Mouse (Mus musculus) liver, embryonic 14.5 days (tissue): ENCODE data around the gene Ube2s. TPM values are rescaled to one million over a fixed set of nuclear protein-coding genes. Genes with fewer than 3 reads are reported as not detected.
"Not testable (repeated sequence)": the region's sequence is repeated elsewhere in the genome, so short reads cannot be mapped to it uniquely, and the experiment has no call there.

Experiments used
- ATAC-seq: fragments of 200-750 bp; cut with Nextera tagmentation; 2 replicates; pipeline ENCODE4 v1.8.0; 2017; ENCODE audit warnings: moderate number of reproducible peaks, mild to moderate bottlenecking, moderate library complexity; ENCODE audit not compliant: insufficient read depth
- DNase-seq, 3 experiments: peaks; one replicate each; pipeline ENCODE4 v3.0.0-alpha.2; 2012 to 2013; ENCODE audit warnings: low read depth in 3 of 3, low spot score in 3 of 3
- H3K27ac ChIP-seq: fragments of 300-500 bp; sonication (generic); 2 replicates; pipeline ENCODE4 v1.5.1; 2014; ENCODE audit warnings: moderate library complexity, mild to moderate bottlenecking, control low read depth, inconsistent platforms
- H3K27me3 ChIP-seq: fragments of 300-500 bp; sonication (generic); 2 replicates; pipeline ENCODE4 v1.6.1; 2014; ENCODE audit warnings: mild to moderate bottlenecking, low read length, moderate library complexity; ENCODE audit not compliant: control insufficient read depth, insufficient read depth
- H3K36me3 ChIP-seq: fragments of 300-500 bp; sonication (generic); replicated peaks from 2 replicates; pipeline ENCODE4 v1.6.1; 2014; ENCODE audit warnings: low read depth; ENCODE audit not compliant: control insufficient read depth, insufficient read depth
- H3K4me1 ChIP-seq, 2 experiments: fragments of 200-500 bp in 1 of 2; fragments of 300-500 bp in 1 of 2; sonication (generic) in 1 of 2; replicated peaks; 2 replicates each; pipeline ENCODE4 v1.6.1; 2012 to 2014; ENCODE audit warnings: antibody characterized with exemption in 1 of 2, inconsistent platforms in 1 of 2, low read length in 1 of 2; ENCODE audit not compliant: control insufficient read depth in 2 of 2, insufficient read depth in 2 of 2
- H3K4me2 ChIP-seq: fragments of 300-500 bp; sonication (generic); 2 replicates; pipeline ENCODE4 v1.6.1; 2014; ENCODE audit warnings: low read depth, mild to moderate bottlenecking, control low read depth, moderate library complexity
- H3K4me3 ChIP-seq, 2 experiments: fragments of 200-500 bp in 1 of 2; fragments of 300-500 bp in 1 of 2; sonication (generic) in 1 of 2; 2 replicates each; pipeline ENCODE4 v1.5.1; 2012 to 2014; ENCODE audit warnings: low read depth in 2 of 2, low read length in 2 of 2, mild to moderate bottlenecking in 2 of 2, control low read depth in 1 of 2, inconsistent platforms in 1 of 2, moderate library complexity in 1 of 2; ENCODE audit not compliant: insufficient read depth in 1 of 2
- H3K9ac ChIP-seq: fragments of 300-500 bp; sonication (generic); replicated peaks from 2 replicates; pipeline ENCODE4 v1.6.1; 2014; ENCODE audit warnings: mild to moderate bottlenecking, control low read depth, moderate library complexity
- H3K9me3 ChIP-seq: fragments of 300-500 bp; sonication (generic); 2 replicates; pipeline ENCODE4 v1.6.1; 2016; ENCODE audit warnings: low read length, mixed read lengths; ENCODE audit not compliant: control insufficient read depth
- CTCF ChIP-seq: IDR thresholded peaks from 2 replicates; pipeline ENCODE4 v1.5.1; 2016; ENCODE audit warnings: antibody characterized with exemption, low read depth, control low read depth
- EP300 ChIP-seq: IDR thresholded peaks from 2 replicates; pipeline ENCODE4 v1.6.1; 2016; ENCODE audit warnings: antibody characterized with exemption, low read depth
- WGBS: fragments of 180-500 bp; shearing (Covaris S2); extraction: QIAGEN DNeasy Blood & Tissue Kit; methylation state at CpG from one replicate; pipeline ENCODE4 v1.1.7; 2014; ENCODE audit not compliant: insufficient replicate concordance; 5-methylcytosine and 5-hydroxymethylcytosine counted together
- polyA plus RNA-seq, 2 experiments: library from polyadenylated mRNA; depleted of rRNA in 1 of 2; stranded (reverse) in 1 of 2; unstranded in 1 of 2; fragments of >200 nt; fragmentation: Nextera tagmentation in 1 of 2; extraction: Ambion mirVana in 1 of 2; gene quantifications; 2 replicates each; pipeline versions ENCODE4 v1.2.1 to v1.2.3; 2012 to 2014

The Ube2s gene
- polyA plus RNA-seq, 2 experiments, result 265 to 295 TPM

DNA sequence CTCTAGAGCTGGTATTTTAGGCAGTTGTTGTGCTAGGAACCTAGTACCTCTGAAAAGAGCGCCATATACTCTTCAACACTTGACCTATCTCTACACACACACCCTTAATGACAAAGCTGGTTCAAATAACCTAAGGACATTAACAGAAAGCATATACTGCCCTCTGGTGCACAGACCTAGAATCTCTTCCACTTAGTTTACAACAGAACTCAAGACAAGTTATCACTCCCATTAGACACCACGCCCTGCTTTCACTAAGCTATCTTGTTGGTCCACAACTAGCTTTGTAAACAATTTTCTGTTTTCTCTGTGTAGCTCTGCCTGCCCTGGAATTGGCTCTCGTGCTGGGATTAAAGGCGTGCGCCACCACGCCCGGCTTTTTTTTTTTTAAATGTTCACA lies 5.7 kb downstream of the Ube2s start:
- Histone ChIP-seq H3K4me2 (peak overlapping the region; percentile 41), H3K9ac (no peak overlapping the region), H3K27me3 (no peaks in the 10 kb centered on the region), H3K27ac (peak overlapping the region; percentile 81), H3K4me3 (no peak overlapping the region), H3K4me1 (peaks cover 33% of the 10 kb centered on the region in 2 experiments), H3K9me3 (no peaks in the 10 kb centered on the region), H3K36me3 (peaks cover 69% of the 10 kb centered on the region)
- 32% methylated on average over 7 of the region's 7 CpGs for WGBS
- peak; percentile 72 for TF ChIP-seq CTCF
- TF ChIP-seq EP300, result peak; percentile 54; the same call in 1 of the 2 replicates
- DNase-seq (peak; percentile 76 to 89 (median 84)), ATAC-seq (peak; percentile 81)

DNA sequence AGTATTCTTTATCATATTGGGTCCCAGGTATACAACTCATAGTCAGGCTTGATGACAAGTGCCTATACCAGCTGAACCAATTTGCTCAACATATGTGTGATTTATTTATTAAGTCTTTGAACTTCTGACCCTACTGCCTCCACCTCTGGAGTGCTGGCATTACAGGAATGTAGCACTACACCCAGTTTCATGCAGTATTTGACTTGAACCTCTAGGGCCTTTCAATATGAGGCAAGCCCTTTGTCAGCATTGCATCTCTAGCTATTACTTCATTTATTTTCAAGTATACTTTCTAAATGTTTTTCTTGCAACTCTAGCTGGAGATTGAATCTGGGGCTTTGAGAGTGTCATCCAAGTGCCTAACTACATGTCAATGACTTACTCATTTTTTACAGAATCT lies 10.1 kb downstream of the Ube2s start:
- H3K9ac ChIP-seq, result no peak overlapping the region
- DNase-seq (no peak), ATAC-seq (no peak)
- no peak overlapping the region for H3K4me2 ChIP-seq
- no peak overlapping the region for H3K4me3 ChIP-seq
- H3K27ac ChIP-seq, result no peak overlapping the region
- no peak for TF ChIP-seq EP300
- TF ChIP-seq CTCF, result no peak
- H3K36me3 ChIP-seq, result peaks cover 35% of the 10 kb centered on the region
- no peaks in the 10 kb centered on the region for H3K27me3 ChIP-seq
- H3K4me1 ChIP-seq, result peaks cover 8% of the 10 kb centered on the region in 2 experiments
- H3K9me3 ChIP-seq, result no peaks in the 10 kb centered on the region

DNA sequence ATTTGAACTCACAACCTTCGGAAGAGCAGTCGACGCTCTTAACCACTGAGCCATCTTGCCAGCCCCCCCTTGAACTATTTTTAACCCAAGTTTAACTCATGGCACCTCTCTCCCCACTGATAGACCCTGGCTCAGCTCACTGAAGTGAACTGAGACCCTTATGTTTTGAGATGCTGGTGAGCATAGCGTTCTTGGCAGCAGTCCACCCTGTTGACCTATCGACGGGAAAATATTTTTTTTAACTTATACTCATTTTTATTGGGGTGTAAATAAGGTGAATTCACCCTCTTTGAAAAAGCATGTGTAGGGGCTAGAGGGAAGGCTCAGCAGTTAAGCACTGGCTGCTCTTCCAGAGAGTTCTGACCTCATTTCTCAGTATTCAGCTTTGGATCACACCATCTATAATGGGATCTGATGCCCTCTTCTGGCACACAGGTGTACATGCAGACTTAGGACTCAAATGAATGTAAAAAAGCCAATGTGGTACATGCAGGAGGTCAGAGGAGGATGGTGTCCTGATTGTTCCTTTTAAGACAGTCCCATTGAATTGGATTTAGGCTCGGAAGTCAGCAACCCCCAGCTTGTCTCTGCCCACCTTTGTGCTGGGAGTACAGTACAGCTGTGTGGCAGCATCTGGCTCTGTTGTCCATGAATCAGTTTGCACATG lies 16.5 kb downstream of the Ube2s start:
- WGBS, result 61% methylated on average over 7 of the region's 7 CpGs
- no peak overlapping the region for H3K9ac ChIP-seq
- TF ChIP-seq CTCF, result peak; percentile 79
- TF ChIP-seq EP300, result no peak
- DNase-seq (no peak), ATAC-seq (no peak)
- H3K36me3 ChIP-seq, result peaks cover 40% of the 10 kb centered on the region
- H3K9me3 ChIP-seq, result no peaks in the 10 kb centered on the region
- no peak overlapping the region for H3K4me2 ChIP-seq
- H3K27ac ChIP-seq, result no peak overlapping the region
- peaks cover 3 to 13% of the 10 kb centered on the region in 2 experiments; a peak in 3 of 4 replicates for H3K4me1 ChIP-seq
- no peaks in the 10 kb centered on the region for H3K27me3 ChIP-seq
- H3K4me3 ChIP-seq, result no peak overlapping the region

DNA sequence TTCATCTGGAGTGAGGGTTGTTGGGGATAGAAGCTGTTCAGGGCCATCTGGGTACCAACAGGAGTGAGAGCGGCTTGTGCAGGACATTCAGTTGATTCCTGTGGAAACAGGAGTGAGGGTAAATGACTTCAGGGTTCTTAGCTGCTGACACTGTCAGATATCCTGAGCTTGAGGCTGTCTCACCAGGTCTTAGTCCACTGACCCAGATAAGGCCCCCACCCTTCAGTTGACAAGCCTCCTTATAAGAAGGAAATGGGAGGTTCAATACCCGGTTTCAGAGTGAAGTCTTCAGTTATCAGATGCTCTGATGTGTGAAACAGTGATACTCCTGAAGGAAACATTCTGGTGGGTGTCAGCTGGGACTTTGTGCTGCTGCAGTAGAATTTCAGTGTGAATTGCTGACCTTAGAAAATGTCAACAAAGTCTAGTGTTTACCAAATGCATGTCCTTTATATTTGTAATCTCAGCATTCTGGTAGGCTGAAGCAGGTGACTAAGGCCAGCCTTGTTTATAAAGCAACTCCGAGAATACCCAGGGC lies 17.7 kb downstream of the Ube2s start:
- peak overlapping the region; percentile 97 for H3K4me2 ChIP-seq
- WGBS, result 40% methylated on average over 3 of the region's 3 CpGs
- DNase-seq (no peak), ATAC-seq (no peak)
- H3K9me3 ChIP-seq, result no peaks in the 10 kb centered on the region
- peak overlapping the region; percentile 54 for H3K27ac ChIP-seq
- peak overlapping the region; percentile 98; the same call in 1 of the 2 replicates for H3K9ac ChIP-seq
- H3K4me1 ChIP-seq, result peaks cover 3 to 15% of the 10 kb centered on the region in 2 experiments; a peak in 3 of 4 replicates
- H3K36me3 ChIP-seq, result peaks cover 40% of the 10 kb centered on the region
- TF ChIP-seq CTCF (no peak), EP300 (no peak)
- H3K27me3 ChIP-seq, result no peaks in the 10 kb centered on the region
- peak overlapping the region; percentile 87 to 92; a peak in 3 of 4 replicates for H3K4me3 ChIP-seq

DNA sequence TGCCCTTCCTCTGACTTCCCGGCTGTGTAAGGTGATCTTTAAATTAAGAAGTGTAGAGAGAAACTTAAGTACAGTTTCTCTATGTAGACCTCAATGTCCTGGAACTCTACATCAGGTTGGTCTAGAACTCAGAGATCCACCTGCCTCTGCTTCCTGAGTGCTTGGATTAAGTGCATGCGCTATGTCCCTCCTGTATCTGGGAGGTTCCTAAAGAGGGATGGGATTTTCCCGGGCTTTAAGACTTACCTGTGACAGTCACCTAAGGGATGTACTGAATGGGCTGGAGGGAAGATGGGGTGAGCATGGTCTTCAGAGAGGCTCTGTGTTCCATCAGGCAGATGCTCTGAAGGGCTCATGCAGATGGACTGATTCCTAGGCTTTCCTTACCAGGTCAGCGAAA lies 18.7 kb downstream of the Ube2s start:
- Histone ChIP-seq H3K27ac (peak overlapping the region; percentile 98), H3K27me3 (no peaks in the 10 kb centered on the region), H3K4me3 (peak overlapping the region; percentile 87 to 92), H3K36me3 (peaks cover 40% of the 10 kb centered on the region), H3K9me3 (no peaks in the 10 kb centered on the region), H3K4me1 (peaks cover 3 to 17% of the 10 kb centered on the region in 2 experiments; a peak in 3 of 4 replicates), H3K4me2 (peak overlapping the region; percentile 97), H3K9ac (peak overlapping the region; percentile 98)
- 17% methylated on average over 4 of the region's 4 CpGs for WGBS
- DNase-seq, result no peak
- TF ChIP-seq EP300, result no peak
- no peak for TF ChIP-seq CTCF
- ATAC-seq, result no peak

DNA sequence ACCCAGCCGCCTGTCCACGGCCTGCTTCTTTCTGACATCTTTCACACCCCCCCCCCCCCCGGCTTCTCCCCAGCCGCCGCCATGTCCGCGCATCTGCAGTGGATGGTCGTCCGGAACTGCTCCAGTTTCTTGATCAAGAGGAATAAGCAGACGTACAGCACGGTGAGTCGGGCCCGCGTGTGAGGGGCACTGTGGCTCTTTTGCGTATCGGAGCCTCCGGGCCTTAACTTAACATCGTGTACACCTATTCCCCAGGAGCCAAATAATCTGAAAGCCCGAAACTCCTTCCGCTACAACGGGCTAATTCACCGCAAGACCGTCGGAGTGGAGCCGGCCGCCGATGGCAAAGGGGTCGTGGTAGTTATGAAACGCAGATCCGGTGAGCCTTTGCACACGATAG lies 19.1 kb downstream of the Ube2s start:
- not testable (repeated sequence) for H3K9me3 ChIP-seq, DNase-seq, H3K27me3 ChIP-seq
- H3K4me2 ChIP-seq, result peak overlapping the region; percentile 97
- peaks cover 40% of the 10 kb centered on the region for H3K36me3 ChIP-seq
- peak overlapping the region; percentile 98 for H3K27ac ChIP-seq
- peak; percentile 5; the same call in 1 of the 2 replicates for ATAC-seq
- H3K4me1 ChIP-seq, result peaks cover 7 to 21% of the 10 kb centered on the region in 2 experiments
- 1% methylated on average over 31 of the region's 31 CpGs for WGBS
- H3K9ac ChIP-seq, result peak overlapping the region; percentile 98
- H3K4me3 ChIP-seq, result peak overlapping the region; percentile 87 to 92
